Mouse (Mus musculus): ENCODE data around the gene Bcl11a.

The Bcl11a gene

GRCm38 (mm10) chr11:24081016-24081686 is 3.3 kb downstream of the Bcl11a start:
- DNase-seq: peak; percentile 53

- DNase-seq: peak; percentile 47
Observed at GRCm38 (mm10) chr11:24081687-24082384, 4.0 kb downstream of the Bcl11a start.

- DNase-seq: no peak
Observed at GRCm38 (mm10) chr11:24082385-24083075, 4.7 kb downstream of the Bcl11a start.

- DNase-seq: no peak
Observed at GRCm38 (mm10) chr11:24083076-24083405, 5.2 kb downstream of the Bcl11a start.

- DNase-seq: no peak
Observed at GRCm38 (mm10) chr11:24083423-24083822, 5.6 kb downstream of the Bcl11a start.

GRCm38 (mm10) chr11:24084077-24084476 is 6.2 kb downstream of the Bcl11a start:
- no peak for DNase-seq

GRCm38 (mm10) chr11:24084590-24084989 is 6.7 kb downstream of the Bcl11a start:
- no peak for DNase-seq

GRCm38 (mm10) chr11:24085986-24086385 is 8.1 kb downstream of the Bcl11a start:
- no peak for DNase-seq

GRCm38 (mm10) chr11:24087069-24087468 is 9.2 kb downstream of the Bcl11a start:
- no peak for DNase-seq

GRCm38 (mm10) chr11:24090443-24090842 is 12.6 kb downstream of the Bcl11a start:
- no peak for DNase-seq

GRCm38 (mm10) chr11:24091393-24092080 is 13.7 kb downstream of the Bcl11a start:
- no peak for DNase-seq

- DNase-seq: no peak
Observed at GRCm38 (mm10) chr11:24092618-24093017, 14.8 kb downstream of the Bcl11a start.

GRCm38 (mm10) chr11:24094086-24094487 is 16.2 kb downstream of the Bcl11a start:
- no peak for DNase-seq

- DNase-seq: no peak
Observed at GRCm38 (mm10) chr11:24095236-24095635, 17.4 kb downstream of the Bcl11a start.

- DNase-seq: no peak
Observed at GRCm38 (mm10) chr11:24095656-24096353, 17.9 kb downstream of the Bcl11a start.

- no peak for DNase-seq
Observed at GRCm38 (mm10) chr11:24096483-24096882, 18.6 kb downstream of the Bcl11a start.

- no peak for DNase-seq
Observed at GRCm38 (mm10) chr11:24097026-24097425, 19.2 kb downstream of the Bcl11a start.

GRCm38 (mm10) chr11:24098069-24098468 is 20.2 kb downstream of the Bcl11a start:
- no peak for DNase-seq

GRCm38 (mm10) chr11:24098662-24099061 is 20.8 kb downstream of the Bcl11a start:
- no peak for DNase-seq

GRCm38 (mm10) chr11:24099215-24099614 is 21.4 kb downstream of the Bcl11a start:
- no peak for DNase-seq

GRCm38 (mm10) chr11:24099886-24100293 is 22.0 kb downstream of the Bcl11a start:
- DNase-seq: no peak

- no peak for DNase-seq
Observed at GRCm38 (mm10) chr11:24100449-24101070, 22.7 kb downstream of the Bcl11a start.

Data from thymus, postnatal 4 days (tissue).